Mouse (Mus musculus) neural tube, embryonic 11.5 days (tissue): ENCODE data around the gene Itga5. TPM values are rescaled to one million over a fixed set of nuclear protein-coding genes. Genes with fewer than 3 reads are reported as not detected.
A peak's percentile ranks its signal among the peaks of the same experiment; 100 is the strongest.

Experiments used
- ATAC-seq: fragments of 200-750 bp; cut with Nextera tagmentation; 2 replicates; pipeline ENCODE4 v1.8.0; 2017; ENCODE audit warnings: moderate number of reproducible peaks, mild to moderate bottlenecking, moderate TSS enrichment, moderate library complexity; ENCODE audit not compliant: insufficient read depth, low FRiP score, low TSS enrichment
- DNase-seq: peaks from one replicate; pipeline ENCODE4 v3.0.0-alpha.2; 2015; ENCODE audit warnings: low spot score
- H3K27ac ChIP-seq: fragments of 300-500 bp; sonication (generic); 2 replicates; pipeline ENCODE4 v1.5.1; 2014; ENCODE audit warnings: low read depth, mild to moderate bottlenecking, low read length
- H3K27me3 ChIP-seq: fragments of 300-500 bp; sonication (generic); 2 replicates; pipeline ENCODE4 v1.6.1; 2014; ENCODE audit warnings: mild to moderate bottlenecking, low read length, mixed read lengths; ENCODE audit not compliant: control insufficient read depth, insufficient read depth
- H3K36me3 ChIP-seq: fragments of 300-500 bp; sonication (generic); 2 replicates; pipeline ENCODE4 v1.6.1; 2014; ENCODE audit warnings: mild to moderate bottlenecking, low read length, moderate library complexity, mixed read lengths; ENCODE audit not compliant: control insufficient read depth, insufficient read depth
- H3K4me1 ChIP-seq: fragments of 300-500 bp; sonication (generic); 2 replicates; pipeline ENCODE4 v1.6.1; 2014; ENCODE audit warnings: low read length, mixed read lengths; ENCODE audit not compliant: control insufficient read depth, insufficient read depth
- H3K4me2 ChIP-seq: fragments of 300-500 bp; sonication (generic); 2 replicates; pipeline ENCODE4 v1.6.1; 2014; ENCODE audit warnings: low read depth, mild to moderate bottlenecking, moderate library complexity
- H3K4me3 ChIP-seq: fragments of 300-500 bp; sonication (generic); 2 replicates; pipeline ENCODE4 v1.5.1; 2014; ENCODE audit warnings: low read depth, low read length
- H3K9ac ChIP-seq: fragments of 300-500 bp; sonication (generic); 2 replicates; pipeline ENCODE4 v1.6.1; 2014; ENCODE audit warnings: mild to moderate bottlenecking, low read length
- H3K9me3 ChIP-seq: fragments of 300-500 bp; sonication (generic); 2 replicates; pipeline ENCODE4 v1.6.1; 2016; ENCODE audit warnings: low read length; ENCODE audit not compliant: control insufficient read depth
- WGBS: fragments of 180-500 bp; shearing (Covaris S2); extraction: QIAGEN DNeasy Blood & Tissue Kit; methylation state at CpG from one replicate; pipeline ENCODE4 v1.1.7; 2014; 5-methylcytosine and 5-hydroxymethylcytosine counted together
- polyA plus RNA-seq: library from polyadenylated mRNA; unstranded; fragments of >200 nt; fragmentation: Nextera tagmentation; extraction: Ambion mirVana; gene quantifications from 2 replicates; pipeline ENCODE4 v1.2.1, GENCODE M21; 2014

Gene Itga5
- polyA plus RNA-seq, 1 experiment from 2014 or later = 21.3 TPM

DNA sequence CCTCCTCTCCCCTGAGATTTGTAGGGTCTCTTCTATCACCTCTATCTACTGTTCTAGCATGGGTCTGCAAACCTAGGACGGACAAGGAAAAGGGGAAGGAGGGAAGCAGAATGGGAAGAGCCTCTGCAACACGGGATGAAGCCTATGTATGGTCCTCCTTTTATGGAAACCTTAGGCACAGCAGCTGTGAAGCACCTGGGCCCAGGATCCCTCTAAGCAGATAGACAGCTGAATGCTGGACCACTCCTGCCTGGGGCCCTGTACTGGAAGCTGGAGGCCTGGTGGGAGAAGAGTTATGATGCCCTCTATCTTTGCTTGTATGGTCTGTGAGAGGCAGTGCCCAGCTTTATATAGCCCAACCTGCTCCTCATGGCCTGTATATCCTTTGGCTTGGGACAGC lies 66.0 kb downstream of the Itga5 start:
- peak overlapping the region; percentile 35 for H3K9ac ChIP-seq
- peak overlapping the region; percentile 99 for H3K27ac ChIP-seq
- DNase-seq = peak; percentile 74
- 0 out of 2 replicates have a peak overlapping the region, but pooled peaks have one; percentile 0 for H3K4me3 ChIP-seq
- H3K9me3 ChIP-seq = no peaks in the 10 kb centered on the region
- no peaks in the 10 kb centered on the region; the same call in 1 of the 2 replicates for H3K36me3 ChIP-seq
- H3K4me2 ChIP-seq = peak overlapping the region; percentile 27
- 9% methylated on average over 2 of the region's 2 CpGs for WGBS
- H3K4me1 ChIP-seq = peaks cover 87% of the 10 kb centered on the region
- no peaks in the 10 kb centered on the region for H3K27me3 ChIP-seq
- peak; percentile 7 for ATAC-seq

DNA sequence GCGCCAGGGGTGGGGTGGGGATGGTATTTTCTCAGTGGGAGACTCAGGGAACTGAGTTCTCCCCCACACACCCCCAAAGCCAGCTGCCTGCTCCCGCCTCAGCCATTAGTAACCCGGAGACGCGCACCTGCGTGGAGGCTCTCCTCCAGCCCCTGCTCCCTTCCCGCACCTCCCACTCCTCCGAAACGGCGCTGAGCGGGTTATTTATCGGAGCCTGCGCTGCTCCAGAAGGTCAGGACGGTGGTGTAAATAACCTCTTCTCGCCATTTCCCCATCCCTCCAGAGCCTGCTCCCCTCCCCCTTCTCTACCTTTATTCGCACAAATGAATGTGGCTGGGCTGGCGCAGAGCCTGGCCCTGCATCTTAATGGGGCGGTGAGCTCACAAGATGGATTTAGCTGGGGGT lies 66.5 kb downstream of the Itga5 start:
- Histone ChIP-seq H3K9me3 (no peaks in the 10 kb centered on the region), H3K4me2 (peak overlapping the region; percentile 27), H3K4me1 (peaks cover 92% of the 10 kb centered on the region), H3K4me3 (peak overlapping the region; percentile 10; the same call in 1 of the 2 replicates), H3K27ac (peak overlapping the region; percentile 99), H3K36me3 (no peaks in the 10 kb centered on the region; the same call in 1 of the 2 replicates), H3K27me3 (no peaks in the 10 kb centered on the region), H3K9ac (peak overlapping the region; percentile 56)
- WGBS = 3% methylated on average over 18 of the region's 18 CpGs
- DNase-seq (peak; percentile 88), ATAC-seq (peak; percentile 56)

DNA sequence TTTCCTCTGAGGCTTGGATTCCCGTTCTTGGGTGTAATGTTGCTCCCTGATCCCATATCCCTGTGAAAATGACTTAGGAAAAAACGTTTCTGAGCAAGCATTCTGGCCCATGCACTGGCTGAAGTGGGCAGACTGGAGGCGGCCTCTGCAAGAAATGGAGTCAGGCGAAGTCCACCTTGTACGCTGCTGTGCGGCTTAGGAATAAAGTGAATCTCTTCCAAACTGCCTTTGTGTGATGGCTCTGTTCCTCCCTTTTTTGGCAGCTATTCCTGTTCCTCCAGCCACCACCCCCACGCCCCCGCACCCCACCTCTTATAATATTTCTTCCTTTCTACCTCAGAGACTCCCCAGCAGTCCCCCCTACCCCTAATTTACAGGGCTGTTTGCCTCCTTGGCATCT lies 66.9 kb downstream of the Itga5 start:
- Histone ChIP-seq H3K9me3 (no peaks in the 10 kb centered on the region), H3K4me1 (peaks cover 94% of the 10 kb centered on the region), H3K4me3 (peak overlapping the region; percentile 10; the same call in 1 of the 2 replicates), H3K27ac (peak overlapping the region; percentile 99), H3K36me3 (no peaks in the 10 kb centered on the region; the same call in 1 of the 2 replicates), H3K4me2 (peak overlapping the region; percentile 27), H3K9ac (peak overlapping the region; percentile 56), H3K27me3 (no peaks in the 10 kb centered on the region)
- no peak for ATAC-seq
- 18% methylated on average over 8 of the region's 8 CpGs for whole genome bisulfite sequencing
- no peak for DNase-seq

DNA sequence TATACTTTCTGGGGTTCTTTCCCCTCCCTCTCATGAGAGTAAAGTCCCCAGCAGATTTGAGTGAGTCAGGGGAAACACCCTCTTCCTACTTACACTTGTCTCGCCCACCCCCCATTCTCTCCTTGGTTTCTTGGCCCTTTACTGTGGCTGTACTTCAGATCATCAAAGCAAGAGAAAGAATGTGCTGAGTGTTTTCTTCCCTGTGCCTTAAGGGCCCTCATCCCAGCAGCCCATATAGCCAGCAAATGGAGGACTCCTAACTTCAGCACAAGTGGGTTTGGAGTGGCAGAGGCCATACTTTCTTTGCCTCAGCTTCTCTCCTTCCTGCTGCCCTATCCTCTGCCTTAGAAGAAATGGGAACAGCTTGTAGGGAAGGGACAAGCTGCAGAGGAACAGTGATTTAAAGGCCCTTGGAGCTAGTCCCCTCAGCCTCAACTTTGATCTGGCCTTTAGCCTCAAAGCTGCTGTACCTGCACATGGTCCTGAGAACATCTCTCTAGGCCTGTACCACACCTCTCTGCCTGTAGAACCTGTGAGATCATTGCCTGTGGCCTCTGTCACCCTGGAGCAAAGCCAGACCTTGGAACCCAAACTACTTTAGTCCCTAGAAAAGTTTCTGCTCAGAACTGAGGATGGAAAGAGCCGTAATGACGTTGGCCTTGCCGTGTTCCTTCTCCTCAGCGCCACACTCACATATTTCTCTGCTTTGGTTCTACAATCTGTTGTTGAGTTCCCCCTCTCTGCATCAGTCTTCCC lies 67.5 kb downstream of the Itga5 start:
- peaks cover 91% of the 10 kb centered on the region for H3K4me1 ChIP-seq
- 60% methylated on average over 5 of the region's 5 CpGs for WGBS
- H3K4me2 ChIP-seq = peak overlapping the region; percentile 27
- H3K27me3 ChIP-seq = no peaks in the 10 kb centered on the region
- H3K9ac ChIP-seq = peak overlapping the region; percentile 56
- no peak for DNase-seq
- ATAC-seq = no peak
- H3K9me3 ChIP-seq = no peaks in the 10 kb centered on the region
- H3K27ac ChIP-seq = peak overlapping the region; percentile 99
- no peaks in the 10 kb centered on the region; the same call in 1 of the 2 replicates for H3K36me3 ChIP-seq
- H3K4me3 ChIP-seq = peak overlapping the region; percentile 10; the same call in 1 of the 2 replicates

DNA sequence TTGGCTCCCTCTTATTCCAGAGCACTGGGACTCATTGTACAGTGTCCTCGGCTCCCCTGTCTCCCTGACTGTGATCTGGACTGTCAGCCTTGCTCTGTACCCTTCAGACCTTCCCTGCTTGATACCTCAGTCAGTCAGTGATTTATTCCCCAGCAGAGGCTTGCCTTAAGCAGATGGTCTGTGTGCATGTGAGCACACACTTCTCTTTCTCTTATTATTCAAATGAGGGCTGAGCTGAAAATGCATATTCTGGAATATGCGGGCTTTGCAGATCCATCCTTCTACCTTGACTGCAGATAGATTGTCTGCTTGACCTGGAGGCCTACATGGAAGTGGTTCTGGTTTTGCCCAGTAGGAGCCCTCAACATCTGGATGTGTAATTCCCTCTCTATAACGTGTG lies 68.5 kb downstream of the Itga5 start:
- H3K27ac ChIP-seq = peak overlapping the region; percentile 99
- peaks cover 82% of the 10 kb centered on the region for H3K4me1 ChIP-seq
- no peaks in the 10 kb centered on the region for H3K27me3 ChIP-seq
- H3K36me3 ChIP-seq = peaks cover 2% of the 10 kb centered on the region; the same call in 1 of the 2 replicates
- no peak overlapping the region; the same call in 1 of the 2 replicates for H3K4me2 ChIP-seq
- H3K4me3 ChIP-seq = no peak overlapping the region
- no peak for DNase-seq
- no peak for ATAC-seq
- H3K9ac ChIP-seq = peak overlapping the region; percentile 8
- 32% methylated on average over 3 of the region's 3 CpGs for WGBS
- H3K9me3 ChIP-seq = no peaks in the 10 kb centered on the region

DNA sequence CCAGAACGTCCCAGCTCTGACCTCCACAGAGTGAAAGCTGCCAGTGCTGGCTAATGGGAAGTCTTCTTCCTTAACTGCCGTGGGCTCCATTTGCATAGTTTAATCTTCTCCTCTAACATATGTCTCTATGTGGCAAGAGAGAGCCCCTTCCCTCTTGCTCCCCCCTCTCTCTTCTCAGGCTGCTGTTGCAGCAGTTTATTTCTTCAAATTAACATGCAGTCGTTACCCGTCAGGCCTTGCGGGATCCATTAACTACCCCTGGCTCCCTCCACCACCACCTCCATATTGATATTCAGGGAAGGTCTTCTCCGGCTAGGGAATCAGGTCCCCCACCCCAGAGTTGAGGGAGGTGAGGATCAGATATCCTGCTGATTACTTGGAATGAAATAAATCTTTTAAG lies 69.2 kb downstream of the Itga5 start:
- 39% methylated on average over 6 of the region's 6 CpGs for WGBS
- H3K27ac ChIP-seq = peak overlapping the region; percentile 99
- DNase-seq (peak; percentile 31), ATAC-seq (no peak)
- peaks cover 74% of the 10 kb centered on the region for H3K4me1 ChIP-seq
- no peak overlapping the region for H3K9ac ChIP-seq
- H3K36me3 ChIP-seq = peaks cover 6% of the 10 kb centered on the region
- no peaks in the 10 kb centered on the region for H3K27me3 ChIP-seq
- no peaks in the 10 kb centered on the region for H3K9me3 ChIP-seq
- no peak overlapping the region for H3K4me2 ChIP-seq
- H3K4me3 ChIP-seq = no peak overlapping the region

DNA sequence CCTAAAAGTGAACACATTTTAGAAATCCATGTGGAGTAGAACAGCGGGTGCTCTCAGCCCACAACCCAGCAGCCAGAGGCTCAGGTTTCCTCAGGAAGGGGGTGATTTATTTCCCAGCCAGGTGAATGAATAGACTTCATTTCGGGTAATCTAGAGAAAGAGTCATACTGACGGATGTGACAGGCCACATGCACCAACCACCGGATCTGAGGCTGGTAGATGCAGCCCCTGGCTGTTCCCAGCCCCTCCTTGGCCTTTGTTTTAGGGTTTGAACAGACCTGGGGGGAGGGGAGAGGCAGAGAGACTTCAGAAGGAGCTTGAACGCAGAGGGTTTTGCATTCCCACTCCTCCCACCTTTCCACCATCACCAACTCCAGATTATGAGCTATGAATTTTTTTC lies 70.7 kb downstream of the Itga5 start:
- peak overlapping the region; percentile 99 for H3K27ac ChIP-seq
- H3K9me3 ChIP-seq = no peaks in the 10 kb centered on the region
- H3K4me1 ChIP-seq = peaks cover 64% of the 10 kb centered on the region
- peaks cover 11% of the 10 kb centered on the region for H3K36me3 ChIP-seq
- H3K4me2 ChIP-seq = no peak overlapping the region
- DNase-seq = peak; percentile 46
- no peak overlapping the region for H3K4me3 ChIP-seq
- H3K27me3 ChIP-seq = no peaks in the 10 kb centered on the region
- no peak for ATAC-seq
- WGBS = 8% methylated on average over 5 of the region's 5 CpGs
- H3K9ac ChIP-seq = peak overlapping the region; percentile 33

DNA sequence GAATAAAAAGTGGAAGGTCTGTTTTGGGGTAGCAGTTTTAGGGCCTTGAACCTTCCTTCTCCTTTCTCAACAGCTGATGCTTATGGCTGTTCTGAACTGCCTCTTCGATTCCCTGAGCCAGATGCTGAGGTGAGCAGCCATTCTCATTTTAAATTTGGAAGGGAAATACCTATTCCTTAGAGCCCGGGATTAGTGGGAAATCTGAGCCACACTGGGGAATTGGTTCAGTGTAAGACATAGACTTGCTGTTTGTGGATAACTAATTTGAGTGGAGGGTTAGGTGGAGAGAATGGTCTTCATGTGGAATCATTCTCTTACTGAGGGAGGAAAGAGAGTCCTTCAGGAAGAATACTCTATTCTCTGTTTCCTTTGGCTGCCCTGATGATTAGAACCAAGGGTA lies 71.9 kb downstream of the Itga5 start:
- Histone ChIP-seq H3K36me3 (peaks cover 11% of the 10 kb centered on the region), H3K27ac (no peak overlapping the region), H3K4me3 (no peak overlapping the region), H3K9ac (no peak overlapping the region), H3K4me2 (no peak overlapping the region), H3K9me3 (no peaks in the 10 kb centered on the region), H3K27me3 (no peaks in the 10 kb centered on the region), H3K4me1 (peaks cover 62% of the 10 kb centered on the region)
- ATAC-seq (no peak), DNase-seq (no peak)
- 63% methylated on average over 2 of the region's 2 CpGs for WGBS
